Mouse (Mus musculus) heart, adult 2 months (tissue): Measurements from ENCODE around the gene Fbxw8. TPM values are rescaled to one million over a fixed set of nuclear protein-coding genes. Genes with fewer than 3 reads are reported as not detected.

Experiments used
- DNase-seq, 2 experiments: peaks; one replicate each; pipeline ENCODE4 v3.0.0; 2021
- H3K27ac ChIP-seq: fragments of 200-600 bp; 2 replicates; pipeline ENCODE4 v1.8.1; 2022
- H3K27me3 ChIP-seq: fragments of 200-500 bp; 2 replicates; pipeline ENCODE4 v1.6.1; 2012; ENCODE audit warnings: mild to moderate bottlenecking, low read length, inconsistent platforms, mixed read lengths; ENCODE audit not compliant: control insufficient read depth, insufficient read depth
- H3K36me3 ChIP-seq: fragments of 200-500 bp; 2 replicates; pipeline ENCODE4 v1.6.1; 2012; ENCODE audit warnings: low read length, inconsistent platforms; ENCODE audit not compliant: control insufficient read depth, insufficient read depth
- H3K4me1 ChIP-seq: fragments of 200-500 bp; 2 replicates; pipeline ENCODE4 v1.6.1; 2011; ENCODE audit warnings: low read length; ENCODE audit not compliant: control insufficient read depth, insufficient read depth
- H3K4me3 ChIP-seq: fragments of 200-600 bp; 2 replicates; pipeline ENCODE4 v1.8.1; 2022
- H3K79me2 ChIP-seq: fragments of 200-500 bp; replicated peaks from 2 replicates; pipeline ENCODE4 v1.6.1; 2012; ENCODE audit warnings: mild to moderate bottlenecking, inconsistent platforms, low read length, moderate library complexity, mixed read lengths; ENCODE audit not compliant: control insufficient read depth, insufficient read depth
- H3K9ac ChIP-seq: fragments of 200-500 bp; 2 replicates; pipeline ENCODE4 v1.6.1; 2012; ENCODE audit warnings: low read depth, mild to moderate bottlenecking, control low read depth, inconsistent platforms, low read length, mixed read lengths
- CTCF ChIP-seq: fragments of 200-600 bp; IDR thresholded peaks from 2 replicates; pipeline ENCODE4 v1.8.1; 2022; ENCODE audit warnings: antibody characterized with exemption, mild to moderate bottlenecking, moderate library complexity
- EP300 ChIP-seq: fragments of 200-500 bp; IDR thresholded peaks from 2 replicates; pipeline ENCODE4 v1.6.1; 2011; ENCODE audit warnings: low read depth, low read length, control low read depth; ENCODE audit not compliant: insufficient read depth
- POLR2A ChIP-seq: fragments of 200-500 bp; IDR thresholded peaks from 2 replicates; pipeline ENCODE4 v1.6.1; 2011; ENCODE audit warnings: mild to moderate bottlenecking, low read depth, low read length, control low read depth; ENCODE audit not compliant: insufficient read depth
- WGBS: fragments of 180-500 bp; shearing (Covaris S2); methylation state at CpG from one replicate; pipeline ENCODE4 v1.1.7; 2018; 5-methylcytosine and 5-hydroxymethylcytosine counted together
- intact Hi-C: fragments of 180-260 bp; cut with DNase I; formaldehyde crosslinking; loops from one replicate; pipeline ENCODE4 v1.15.1; 2025
- polyA plus RNA-seq: library from polyadenylated mRNA; depleted of rRNA; stranded (reverse); fragments of >200 nt; gene quantifications from 2 replicates; pipeline ENCODE4 v1.2.3, GENCODE M21; 2012
- total RNA-seq, 2 experiments: library from RNA; stranded (reverse); gene quantifications; 2 replicates each; pipeline ENCODE4 v1.2.3; 2021

Fbxw8 gene
- total and polyA plus RNA-seq, 3 experiments: 35.1 to 39.2 (median 36.8) TPM

GRCm38 (mm10) chr5:118108794-118109440, 46.3 kb downstream of the Fbxw8 start:
- no peak overlapping the region for H3K9ac ChIP-seq
- intact Hi-C loops: no loop called here
- no peaks in the 10 kb centered on the region for H3K27me3 ChIP-seq
- no peaks in the 10 kb centered on the region for H3K4me1 ChIP-seq
- H3K4me3 ChIP-seq: no peak overlapping the region
- H3K36me3 ChIP-seq: no peaks in the 10 kb centered on the region
- TF ChIP-seq CTCF: no peak
- no peak for TF ChIP-seq EP300
- TF ChIP-seq POLR2A: no peak
- WGBS: 89% methylated on average over 7 of the region's 7 CpGs
- no peaks in the 10 kb centered on the region for H3K79me2 ChIP-seq
- no peak for DNase-seq
- no peak overlapping the region for H3K27ac ChIP-seq

- H3K4me1 ChIP-seq: no peaks in the 10 kb centered on the region
- DNase-seq: peak in 1 of 2 experiments; percentile 37
- 83% methylated on average over 17 of the region's 17 CpGs for WGBS
- H3K36me3 ChIP-seq: no peaks in the 10 kb centered on the region
- no peak overlapping the region for H3K4me3 ChIP-seq
- TF ChIP-seq EP300 (no peak), POLR2A (no peak), CTCF (no peak)
- intact Hi-C loops: no loop called here
- H3K27ac ChIP-seq: no peak overlapping the region
- H3K9ac ChIP-seq: no peak overlapping the region
- no peaks in the 10 kb centered on the region for H3K27me3 ChIP-seq
- H3K79me2 ChIP-seq: no peaks in the 10 kb centered on the region
These were observed 47.0 kb downstream of the Fbxw8 start for GRCm38 (mm10) chr5:118108124-118108793.

GRCm38 (mm10) chr5:118106667-118107066, 48.6 kb downstream of the Fbxw8 start:
- Histone ChIP-seq H3K27me3 (no peaks in the 10 kb centered on the region), H3K36me3 (no peaks in the 10 kb centered on the region), H3K27ac (no peak overlapping the region), H3K4me1 (no peaks in the 10 kb centered on the region), H3K79me2 (no peaks in the 10 kb centered on the region), H3K4me3 (no peak overlapping the region), H3K9ac (no peak overlapping the region)
- DNase-seq: no peak
- TF ChIP-seq POLR2A (no peak), EP300 (no peak), CTCF (no peak)
- intact Hi-C loops: no loop called here
- 96% methylated on average over 10 of the region's 10 CpGs for WGBS

GRCm38 (mm10) chr5:118105536-118105935, 49.7 kb downstream of the Fbxw8 start:
- Histone ChIP-seq H3K36me3 (no peaks in the 10 kb centered on the region), H3K9ac (no peak overlapping the region), H3K4me1 (no peaks in the 10 kb centered on the region), H3K4me3 (no peak overlapping the region), H3K27me3 (no peaks in the 10 kb centered on the region), H3K27ac (no peak overlapping the region), H3K79me2 (no peaks in the 10 kb centered on the region)
- DNase-seq: no peak
- 95% methylated on average over 8 of the region's 8 CpGs for WGBS
- TF ChIP-seq POLR2A: no peak
- no peak for TF ChIP-seq EP300
- TF ChIP-seq CTCF: no peak
- intact Hi-C loops: no loop called here

- no peak for TF ChIP-seq EP300
- TF ChIP-seq CTCF: no peak
- TF ChIP-seq POLR2A: no peak
- WGBS: 92% methylated on average over 8 of the region's 8 CpGs
- DNase-seq: no peak
- no peak overlapping the region for H3K4me3 ChIP-seq
- H3K4me1 ChIP-seq: no peaks in the 10 kb centered on the region
- H3K79me2 ChIP-seq: no peaks in the 10 kb centered on the region
- H3K9ac ChIP-seq: no peak overlapping the region
- intact Hi-C loops: no loop called here
- no peak overlapping the region for H3K27ac ChIP-seq
- H3K27me3 ChIP-seq: no peaks in the 10 kb centered on the region
- H3K36me3 ChIP-seq: no peaks in the 10 kb centered on the region
These were observed 55.3 kb downstream of the Fbxw8 start for GRCm38 (mm10) chr5:118099870-118100478.
